Mouse (Mus musculus) lung, postnatal 0 days (tissue): Measurements from ENCODE around the gene Mt3.

Experiments used
- CTCF ChIP-seq: IDR thresholded peaks from 2 replicates; pipeline ENCODE4 v1.5.1; 2016; ENCODE audit warnings: antibody characterized with exemption, mild to moderate bottlenecking
- EP300 ChIP-seq: IDR thresholded peaks from 2 replicates; pipeline ENCODE4 v1.6.1; 2016; ENCODE audit warnings: antibody characterized with exemption, mild to moderate bottlenecking, control low read depth

DNA sequence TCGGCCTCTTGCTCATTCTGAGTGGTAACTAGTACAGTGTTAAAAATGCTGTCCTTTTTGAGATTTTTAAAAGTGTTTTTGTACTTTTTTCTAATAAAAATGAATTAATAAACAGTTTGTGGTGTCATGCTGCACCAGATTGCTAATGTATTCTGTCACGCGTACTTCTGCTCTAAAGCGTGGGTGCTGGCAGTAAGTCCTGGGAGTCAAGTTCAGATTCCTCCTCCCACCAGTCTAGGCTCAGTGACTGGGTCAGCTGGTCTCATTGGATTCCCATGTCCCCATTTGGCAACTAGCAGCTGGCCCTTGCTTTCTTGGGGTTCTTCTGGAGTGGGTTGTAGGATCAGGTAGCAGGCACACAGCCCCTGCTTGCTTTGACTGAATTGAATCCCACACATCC is 22.3 kb upstream of the Mt3 start:
- TF ChIP-seq CTCF (no peak), EP300 (no peak)
